Mouse (Mus musculus): Measurements from ENCODE around the gene Litaf. TPM values are rescaled to one million over a fixed set of nuclear protein-coding genes. Genes with fewer than 3 reads are reported as not detected.
A peak's percentile ranks its signal among the peaks of the same experiment; 100 is the strongest.

Gene Litaf
- polyA plus RNA-seq, 1 experiment, result 103 TPM

- no peak overlapping the region for H3ac ChIP-seq (ENCODE audit: control insufficient read depth, insufficient read length)
- TF ChIP-seq MAX (IDR thresholded peaks at IDR 0.05; ENCODE audit: low read depth), result no peak
- TF ChIP-seq MYOG (IDR thresholded peaks at IDR 0.05; ENCODE audit: control insufficient read depth in 1 of 3, insufficient read depth in 1 of 3, insufficient read length in 2 of 3, low read depth in 2 of 3), result no peak
- no peak for TF ChIP-seq E2F4 (IDR thresholded peaks at IDR 0.05; ENCODE audit: insufficient read depth)
- no peak for TF ChIP-seq SRF (IDR thresholded peaks at IDR 0.05; ENCODE audit: control insufficient read depth, insufficient read length, low read depth)
- no peak for TF ChIP-seq TCF3 (IDR thresholded peaks at IDR 0.05; ENCODE audit: insufficient read length, low read depth)
- no peak for TF ChIP-seq POLR2A (IDR thresholded peaks at IDR 0.05; ENCODE audit: insufficient read length, low read depth)
- no peak for TF ChIP-seq TCF12 (IDR thresholded peaks at IDR 0.05; ENCODE audit: insufficient read depth, poor library complexity, severe bottlenecking)
- no peak for TF ChIP-seq CEBPB (IDR thresholded peaks at IDR 0.05; ENCODE audit: insufficient read depth, poor library complexity, severe bottlenecking)
- TF ChIP-seq REST (IDR thresholded peaks at IDR 0.05; ENCODE audit: insufficient read depth, insufficient read length), result no peak
- no peak for TF ChIP-seq USF1 (IDR thresholded peaks at IDR 0.05; ENCODE audit: low read depth)
- H3K36me3 ChIP-seq (ENCODE audit: control insufficient read depth, insufficient read depth), result no peaks in the 10 kb centered on the region
- H3K4me2 ChIP-seq (ENCODE audit: low read depth), result no peak overlapping the region
- no peak overlapping the region for H3K4me3 ChIP-seq
- peaks cover 28% of the 10 kb centered on the region for H3K79me2 ChIP-seq (ENCODE audit: control insufficient read depth, insufficient read depth)
- no peaks in the 10 kb centered on the region for H3K27me3 ChIP-seq (ENCODE audit: control insufficient read depth, insufficient read depth, insufficient read length)
Observed at GRCm38 (mm10) chr16:11064341-11064740, 1.6 kb downstream of the Litaf start.

- Histone ChIP-seq H3K79me2 (ENCODE audit: control insufficient read depth, insufficient read depth) (peaks cover 15% of the 10 kb centered on the region), H3K4me2 (ENCODE audit: low read depth) (peak overlapping the region; percentile 85), H3K36me3 (ENCODE audit: control insufficient read depth, insufficient read depth) (no peaks in the 10 kb centered on the region), H3K4me3 (no peak overlapping the region), H3K27me3 (ENCODE audit: control insufficient read depth, insufficient read depth, insufficient read length) (no peaks in the 10 kb centered on the region), H3ac (ENCODE audit: control insufficient read depth, insufficient read length) (no peak overlapping the region)
- TF ChIP-seq TCF12 (IDR thresholded peaks at IDR 0.05; ENCODE audit: insufficient read depth, poor library complexity, severe bottlenecking) (no peak), REST (IDR thresholded peaks at IDR 0.05; ENCODE audit: insufficient read depth, insufficient read length) (no peak), TCF3 (IDR thresholded peaks at IDR 0.05; ENCODE audit: insufficient read length, low read depth) (no peak), USF1 (IDR thresholded peaks at IDR 0.05; ENCODE audit: low read depth) (no peak), MYOG (IDR thresholded peaks at IDR 0.05; ENCODE audit: control insufficient read depth in 1 of 3, insufficient read depth in 1 of 3, insufficient read length in 2 of 3, low read depth in 2 of 3) (peak in 1 of 3 experiments; percentile 34), CEBPB (IDR thresholded peaks at IDR 0.05; ENCODE audit: insufficient read depth, poor library complexity, severe bottlenecking) (no peak), POLR2AphosphoS2 (IDR thresholded peaks at IDR 0.05; ENCODE audit: insufficient read length, low read depth) (no peak)
Observed at GRCm38 (mm10) chr16:11062794-11063721, 2.9 kb downstream of the Litaf start.

GRCm38 (mm10) chr16:11060645-11061044 lies 5.3 kb downstream of the Litaf start, which contains the start of gene Snn:
Gene Snn, plus strand, starts transcription at chr16:11060945.
- Histone ChIP-seq H3K4me2 (ENCODE audit: low read depth) (no peak within 1 kb of the TSS), H3K4me3 (no peak within 1 kb of the TSS), H3K36me3 (ENCODE audit: control insufficient read depth, insufficient read depth) (no peaks in the 10 kb centered on the region), H3K27me3 (ENCODE audit: control insufficient read depth, insufficient read depth, insufficient read length) (no peaks in the 10 kb centered on the region), H3ac (ENCODE audit: control insufficient read depth, insufficient read length) (no peak within 1 kb of the TSS), H3K79me2 (ENCODE audit: control insufficient read depth, insufficient read depth) (no peaks in the 10 kb centered on the region)
- no peak for TF ChIP-seq E2F4 (IDR thresholded peaks at IDR 0.05; ENCODE audit: insufficient read depth)
- TF ChIP-seq MAX (IDR thresholded peaks at IDR 0.05; ENCODE audit: low read depth), result no peak
- no peak for TF ChIP-seq POLR2AphosphoS2 (IDR thresholded peaks at IDR 0.05; ENCODE audit: insufficient read length, low read depth)
- no peak for TF ChIP-seq MYOD1 (IDR thresholded peaks at IDR 0.05; ENCODE audit: control insufficient read depth in 1 of 3, insufficient read length in 2 of 3, low read depth in 2 of 3)
- TF ChIP-seq USF1 (IDR thresholded peaks at IDR 0.05; ENCODE audit: low read depth), result no peak
- no peak for TF ChIP-seq REST (IDR thresholded peaks at IDR 0.05; ENCODE audit: insufficient read depth, insufficient read length)
- no peak for TF ChIP-seq POLR2A (IDR thresholded peaks at IDR 0.05; ENCODE audit: insufficient read length, low read depth)
- no peak for TF ChIP-seq TCF12 (IDR thresholded peaks at IDR 0.05; ENCODE audit: insufficient read depth, poor library complexity, severe bottlenecking)
- TF ChIP-seq TCF3 (IDR thresholded peaks at IDR 0.05; ENCODE audit: insufficient read length, low read depth), result no peak
- TF ChIP-seq MYOG (IDR thresholded peaks at IDR 0.05; ENCODE audit: control insufficient read depth in 1 of 3, insufficient read depth in 1 of 3, insufficient read length in 2 of 3, low read depth in 2 of 3), result no peak
- no peak for TF ChIP-seq CEBPB (IDR thresholded peaks at IDR 0.05; ENCODE audit: insufficient read depth, poor library complexity, severe bottlenecking)
- no peak for TF ChIP-seq SRF (IDR thresholded peaks at IDR 0.05; ENCODE audit: control insufficient read depth, insufficient read length, low read depth)

GRCm38 (mm10) chr16:11055916-11056315 lies 10.0 kb downstream of the Litaf start:
- H3ac ChIP-seq (ENCODE audit: control insufficient read depth, insufficient read length), result no peak overlapping the region
- TF ChIP-seq E2F4 (IDR thresholded peaks at IDR 0.05; ENCODE audit: insufficient read depth) (no peak), MYOG (IDR thresholded peaks at IDR 0.05; ENCODE audit: control insufficient read depth in 1 of 3, insufficient read depth in 1 of 3, insufficient read length in 2 of 3, low read depth in 2 of 3) (no peak), TCF12 (IDR thresholded peaks at IDR 0.05; ENCODE audit: insufficient read depth, poor library complexity, severe bottlenecking) (no peak), MAX (IDR thresholded peaks at IDR 0.05; ENCODE audit: low read depth) (no peak), MYOD1 (IDR thresholded peaks at IDR 0.05; ENCODE audit: control insufficient read depth in 1 of 3, insufficient read length in 2 of 3, low read depth in 2 of 3) (no peak), REST (IDR thresholded peaks at IDR 0.05; ENCODE audit: insufficient read depth, insufficient read length) (no peak), CEBPB (IDR thresholded peaks at IDR 0.05; ENCODE audit: insufficient read depth, poor library complexity, severe bottlenecking) (no peak), TCF3 (IDR thresholded peaks at IDR 0.05; ENCODE audit: insufficient read length, low read depth) (no peak), SRF (IDR thresholded peaks at IDR 0.05; ENCODE audit: control insufficient read depth, insufficient read length, low read depth) (no peak), USF1 (IDR thresholded peaks at IDR 0.05; ENCODE audit: low read depth) (no peak), POLR2A (IDR thresholded peaks at IDR 0.05; ENCODE audit: insufficient read length, low read depth) (no peak), POLR2AphosphoS2 (IDR thresholded peaks at IDR 0.05; ENCODE audit: insufficient read length, low read depth) (no peak)

More at GRCm38 (mm10) chr16:11055916-11056315, 10.0 kb downstream of the Litaf start:
- H3K4me3 ChIP-seq, result no peak overlapping the region
- no peak overlapping the region for H3K4me2 ChIP-seq (ENCODE audit: low read depth)
- no peaks in the 10 kb centered on the region for H3K79me2 ChIP-seq (ENCODE audit: control insufficient read depth, insufficient read depth)
- H3K36me3 ChIP-seq (ENCODE audit: control insufficient read depth, insufficient read depth), result no peaks in the 10 kb centered on the region
- H3K27me3 ChIP-seq (ENCODE audit: control insufficient read depth, insufficient read depth, insufficient read length), result no peaks in the 10 kb centered on the region
